Mouse (Mus musculus) CH12.LX (cell line): Measurements from ENCODE around the gene Tnpo2. TPM values are rescaled to one million over a fixed set of nuclear protein-coding genes. Genes with fewer than 3 reads are reported as not detected.
A peak's percentile ranks its signal among the peaks of the same experiment; 100 is the strongest.

ENCODE experiments used
- DNase-seq: peaks from one replicate; pipeline ENCODE4 v3.0.0-alpha.2; 2013; ENCODE audit errors: extremely low read depth
- H3K27ac ChIP-seq: 2 replicates; pipeline ENCODE4 v1.5.1; 2012; ENCODE audit warnings: low read depth, mild to moderate bottlenecking, control low read depth, moderate library complexity; ENCODE audit not compliant: insufficient read depth
- H3K27me3 ChIP-seq: replicated peaks from 2 replicates; pipeline ENCODE3; 2012; ENCODE audit warnings: inconsistent platforms
- H3K36me3 ChIP-seq, 2 experiments: replicated peaks in 1 of 2; 2 replicates each; pipeline versions ENCODE3 to v1.6.1; 2012; ENCODE audit warnings: inconsistent platforms in 1 of 2, low read length in 1 of 2, mild to moderate bottlenecking in 1 of 2, mixed read lengths in 1 of 2, moderate library complexity in 1 of 2; ENCODE audit not compliant: control insufficient read depth in 1 of 2, insufficient read depth in 1 of 2
- H3K4me1 ChIP-seq, 2 experiments: 2 replicates each; pipeline ENCODE4 v1.6.1; 2012; ENCODE audit warnings: inconsistent platforms in 1 of 2, moderate library complexity in 1 of 2; ENCODE audit not compliant: insufficient read depth in 2 of 2, control insufficient read depth in 1 of 2
- H3K4me2 ChIP-seq: 2 replicates; pipeline ENCODE4 v1.6.1; 2012; ENCODE audit warnings: low read depth, mild to moderate bottlenecking, control low read depth; ENCODE audit not compliant: poor library complexity, insufficient read depth, severe bottlenecking
- H3K4me3 ChIP-seq, 3 experiments: fragments of 150-350 bp in 1 of 3; sonication (generic) in 1 of 3; replicated peaks in 1 of 3; 2 replicates each; pipeline versions ENCODE3 to v1.5.1; 2011 to 2012; ENCODE audit warnings: low read depth in 2 of 3, low read length in 2 of 3, mild to moderate bottlenecking in 2 of 3, moderate library complexity in 2 of 3, control low read depth in 1 of 3, improper control_type of control experiment in 1 of 3, inconsistent platforms in 1 of 3, mixed read lengths in 1 of 3; ENCODE audit not compliant: poor library complexity in 1 of 3
- H3K79me2 ChIP-seq: replicated peaks from 2 replicates; pipeline ENCODE4 v1.6.1; 2012; ENCODE audit warnings: mild to moderate bottlenecking, moderate library complexity; ENCODE audit not compliant: control insufficient read depth, poor library complexity, insufficient read depth, severe bottlenecking; ENCODE audit errors: extremely low read depth
- H3K9ac ChIP-seq: 2 replicates; pipeline ENCODE4 v1.6.1; 2012; ENCODE audit warnings: low read depth, mild to moderate bottlenecking, control low read depth, moderate library complexity; ENCODE audit not compliant: insufficient read depth
- H3K9me3 ChIP-seq: replicated peaks from 2 replicates; pipeline ENCODE3; 2012; ENCODE audit warnings: low read length, inconsistent platforms, mixed read lengths
- BHLHE40 ChIP-seq: IDR thresholded peaks from 2 replicates; pipeline ENCODE4 v1.6.1; 2011; ENCODE audit warnings: mild to moderate bottlenecking, low read depth, low read length, improper control_type of control experiment
- CHD1 ChIP-seq: IDR thresholded peaks from 2 replicates; pipeline ENCODE4 v1.6.1; 2012; ENCODE audit warnings: low read depth, low read length, improper control_type of control experiment, inconsistent platforms
- CHD2 ChIP-seq: IDR thresholded peaks from 2 replicates; pipeline ENCODE4 v1.6.1; 2011; ENCODE audit warnings: low read length, improper control_type of control experiment
- CTCF ChIP-seq, 2 experiments: IDR thresholded peaks in 1 of 2; conservative IDR thresholded peaks in 1 of 2; 2 replicates each; pipeline ENCODE4 v1.5.1; 2011 to 2012; ENCODE audit warnings: low read depth in 2 of 2, low read length in 2 of 2, improper control_type of control experiment in 1 of 2, inconsistent platforms in 1 of 2, mild to moderate bottlenecking in 1 of 2, moderate library complexity in 1 of 2
- E2F4 ChIP-seq: IDR thresholded peaks from 2 replicates; pipeline ENCODE4 v1.6.1; 2011; ENCODE audit warnings: low read depth, low read length, improper control_type of control experiment; ENCODE audit not compliant: insufficient replicate concordance
- ELF1 ChIP-seq: IDR thresholded peaks from 2 replicates; pipeline ENCODE4 v1.6.1; 2014; ENCODE audit warnings: low read depth, mild to moderate bottlenecking, inconsistent platforms, low read length, improper control_type of control experiment
- EP300 ChIP-seq: IDR thresholded peaks from 2 replicates; pipeline ENCODE4 v1.6.1; 2011; ENCODE audit warnings: low read length, improper control_type of control experiment
- ETS1 ChIP-seq: conservative IDR thresholded peaks from 2 replicates; pipeline ENCODE4 v1.6.1; 2012; ENCODE audit warnings: low read depth, mild to moderate bottlenecking, inconsistent platforms, low read length, improper control_type of control experiment, moderate library complexity
- GABPA ChIP-seq: IDR thresholded peaks from 2 replicates; pipeline ENCODE4 v1.6.1; 2012; ENCODE audit warnings: low read depth, low read length, improper control_type of control experiment, inconsistent platforms; ENCODE audit not compliant: insufficient replicate concordance
- HCFC1 ChIP-seq: IDR thresholded peaks from 2 replicates; pipeline ENCODE4 v1.6.1; 2012; ENCODE audit warnings: low read depth, mild to moderate bottlenecking, inconsistent platforms, low read length, improper control_type of control experiment
- IRF4 ChIP-seq: IDR thresholded peaks from 2 replicates; pipeline ENCODE4 v1.6.1; 2014; ENCODE audit warnings: low read depth, mild to moderate bottlenecking, inconsistent platforms, low read length, improper control_type of control experiment
- JUN ChIP-seq: IDR thresholded peaks from 2 replicates; pipeline ENCODE4 v1.6.1; 2011; ENCODE audit warnings: low read depth, mild to moderate bottlenecking, low read length, improper control_type of control experiment, moderate library complexity; ENCODE audit not compliant: insufficient read depth
- KAT2A ChIP-seq: IDR thresholded peaks from 2 replicates; pipeline ENCODE4 v1.6.1; 2012; ENCODE audit warnings: low read length, improper control_type of control experiment, inconsistent platforms; ENCODE audit not compliant: insufficient replicate concordance
- MAFK ChIP-seq: IDR thresholded peaks from 2 replicates; pipeline ENCODE4 v1.6.1; 2011; ENCODE audit warnings: low read length, improper control_type of control experiment; ENCODE audit not compliant: insufficient replicate concordance
- MAZ ChIP-seq: IDR thresholded peaks from 2 replicates; pipeline ENCODE4 v1.6.1; 2012; ENCODE audit warnings: low read depth, mild to moderate bottlenecking, inconsistent platforms, low read length, improper control_type of control experiment, moderate library complexity
- MEF2A ChIP-seq: IDR thresholded peaks from 2 replicates; pipeline ENCODE4 v1.6.1; 2014; ENCODE audit warnings: low read depth, mild to moderate bottlenecking, inconsistent platforms, low read length, improper control_type of control experiment, borderline replicate concordance
- MXI1 ChIP-seq: IDR thresholded peaks from 2 replicates; pipeline ENCODE4 v1.6.1; 2011; ENCODE audit warnings: mild to moderate bottlenecking, low read depth, low read length, improper control_type of control experiment
- MYC ChIP-seq: IDR thresholded peaks from 2 replicates; pipeline ENCODE4 v1.6.1; 2011; ENCODE audit warnings: low read depth, mild to moderate bottlenecking, improper control_type of control experiment, low read length
- NRF1 ChIP-seq: IDR thresholded peaks from 2 replicates; pipeline ENCODE4 v1.6.1; 2014; ENCODE audit warnings: low read depth, mild to moderate bottlenecking, inconsistent platforms, low read length, improper control_type of control experiment, moderate library complexity
- PAX5 ChIP-seq: IDR thresholded peaks from 2 replicates; pipeline ENCODE4 v1.6.1; 2012; ENCODE audit warnings: low read length, inconsistent platforms, mixed read lengths
- POLR2AphosphoS2 ChIP-seq: IDR thresholded peaks from 2 replicates; pipeline ENCODE4 v1.6.1; 2011; ENCODE audit warnings: low read depth, low read length, improper control_type of control experiment
- RCOR1 ChIP-seq: conservative IDR thresholded peaks from 2 replicates; pipeline ENCODE4 v1.6.1; 2012; ENCODE audit warnings: low read depth, mild to moderate bottlenecking, inconsistent platforms, low read length, improper control_type of control experiment
- SIN3A ChIP-seq: IDR thresholded peaks from 2 replicates; pipeline ENCODE4 v1.6.1; 2012; ENCODE audit warnings: low read length, improper control_type of control experiment, inconsistent platforms
- SMC3 ChIP-seq: IDR thresholded peaks from 2 replicates; pipeline ENCODE4 v1.6.1; 2011; ENCODE audit warnings: low read depth, low read length, improper control_type of control experiment
- TBP ChIP-seq: conservative IDR thresholded peaks from 2 replicates; pipeline ENCODE4 v1.6.1; 2011; ENCODE audit warnings: low read depth, low read length, improper control_type of control experiment
- TCF12 ChIP-seq: IDR thresholded peaks from 2 replicates; pipeline ENCODE4 v1.6.1; 2014; ENCODE audit warnings: low read depth, mild to moderate bottlenecking, inconsistent platforms, low read length, improper control_type of control experiment
- UBTF ChIP-seq: IDR thresholded peaks from 2 replicates; pipeline ENCODE4 v1.6.1; 2012; ENCODE audit warnings: low read depth, mild to moderate bottlenecking, inconsistent platforms, low read length, improper control_type of control experiment, moderate library complexity
- USF2 ChIP-seq: conservative IDR thresholded peaks from 2 replicates; pipeline ENCODE4 v1.6.1; 2011; ENCODE audit warnings: low read depth, low read length, improper control_type of control experiment
- ZKSCAN1 ChIP-seq: IDR thresholded peaks from 2 replicates; pipeline ENCODE4 v1.6.1; 2012; ENCODE audit warnings: low read depth, inconsistent platforms, low read length, improper control_type of control experiment, borderline replicate concordance
- ZMIZ1 ChIP-seq: IDR thresholded peaks from 2 replicates; pipeline ENCODE4 v1.6.1; 2012; ENCODE audit warnings: low read depth, mild to moderate bottlenecking, inconsistent platforms, low read length, improper control_type of control experiment
- ZNF384 ChIP-seq: IDR thresholded peaks from 2 replicates; pipeline ENCODE4 v1.6.1; 2012; ENCODE audit warnings: low read depth, low read length, improper control_type of control experiment, inconsistent platforms
- dilution Hi-C: fragments of 300-500 bp; cut with MboI; formaldehyde crosslinking; loops from 2 replicates; pipeline ENCODE4 v1.14.3; 2020; ENCODE audit warnings: low sequenced_read_pairs; ENCODE audit not compliant: extremely low pct_unique_long_range_greater_than_20kb, extremely low pct_ligation_motif_present
- in situ Hi-C: fragments of 300-500 bp; cut with MboI; formaldehyde crosslinking; loops from 3 replicates; pipeline ENCODE4 v1.14.3; 2019; ENCODE audit warnings: low sequenced_read_pairs, low pct_ligation_motif_present, low pct_unique_long_range_greater_than_20kb, mixed read lengths
- polyA plus RNA-seq: library from polyadenylated mRNA; unstranded; fragments of >175 nt; gene quantifications from 2 replicates; pipeline ENCODE4 v1.2.1, GENCODE M21; 2012; ENCODE audit warnings: low read depth; ENCODE audit not compliant: insufficient read length
- total RNA-seq, 2 experiments: library from RNA; depleted of rRNA; stranded (reverse); fragments of 300-350 nt in 1 of 2; fragments of >200 nt in 1 of 2; gene quantifications; 2 replicates each; pipeline ENCODE4 v1.2.3; 2012 to 2014

Gene Tnpo2
- total and polyA plus RNA-seq, 3 experiments: 36.3 to 57.0 (median 48.0) TPM

GRCm38 (mm10) chr8:85025098-85025932, 11.4 kb upstream of the Tnpo2 start, which contains the start of gene Asna1 (continued):
- TF ChIP-seq ZMIZ1 (no peak), MYC (peak; percentile 82), MEF2A (no peak), HCFC1 (peak; percentile 81), JUN (no peak), MAZ (no peak), TBP (peak; percentile 86), PAX5 (no peak), BHLHE40 (peak; percentile 96), NRF1 (0 out of 2 replicates have a peak, but pooled peaks have one; percentile 42)

- H3K9me3 ChIP-seq: no peaks in the 10 kb centered on the region
- H3K27me3 ChIP-seq: no peaks in the 10 kb centered on the region
- peak within 1 kb of the TSS; percentile 100 for H3K9ac ChIP-seq
- peak within 1 kb of the TSS; percentile 98 for H3K4me2 ChIP-seq
- H3K36me3 ChIP-seq: peaks cover 45 to 54% of the 10 kb centered on the region in 2 experiments
- peak within 1 kb of the TSS; percentile 68 for H3K27ac ChIP-seq
- peaks cover 10 to 53% of the 10 kb centered on the region in 2 experiments for H3K4me1 ChIP-seq
- H3K4me3 ChIP-seq: peak within 1 kb of the TSS; percentile 78 to 94 (median 85)
- dilution Hi-C loops: no loop called here
- H3K79me2 ChIP-seq: peaks cover 49% of the 10 kb centered on the region
- in situ Hi-C loops: loop anchor here (5.0 kb wide), 1 partner anchor 35 kb away; the partner anchor contains the start of gene Hook2
- peak; percentile 98 for DNase-seq
- TF ChIP-seq ZKSCAN1 (no peak), JUN (no peak), MXI1 (peak; percentile 65; the same call in 1 of the 2 replicates), NRF1 (peak; percentile 62), MEF2A (peak; percentile 54; the same call in 1 of the 2 replicates), HCFC1 (peak; percentile 84), ETS1 (no peak), BHLHE40 (no peak), GABPA (no peak), ZNF384 (no peak), SIN3A (peak; percentile 87), MAFK (no peak), IRF4 (peak; percentile 30; the same call in 1 of the 2 replicates), ELF1 (peak; percentile 69), CHD1 (no peak), UBTF (peak; percentile 92), MAZ (no peak), CTCF (conservative IDR thresholded peaks at IDR 0.05 in 1 of 2, IDR thresholded peaks at IDR 0.05 in 1 of 2; ENCODE audit: low read depth in 2 of 2, low read length in 2 of 2) (no peak), E2F4 (peak; percentile 93; the same call in 1 of the 2 replicates), POLR2AphosphoS2 (peak; percentile 81), EP300 (no peak), RCOR1 (no peak), USF2 (no peak), TCF12 (peak; percentile 97), CHD2 (peak; percentile 13; the same call in 1 of the 2 replicates), SMC3 (no peak), KAT2A (peak; percentile 82; the same call in 1 of the 2 replicates), PAX5 (no peak)
Measured at GRCm38 (mm10) chr8:85026670-85027515, 9.8 kb upstream of the Tnpo2 start, which contains the start of gene Trir. Gene Trir, plus strand, starts transcription at chr8:85026823.
